Mouse (Mus musculus) thymus, adult 2 months (tissue): ENCODE measurements around the gene Pcp2. TPM values are rescaled to one million over a fixed set of nuclear protein-coding genes. Genes with fewer than 3 reads are reported as not detected.

Source experiments
- DNase-seq: peaks from one replicate; pipeline ENCODE4 v3.0.0; 2021
- H3K27ac ChIP-seq: fragments of 200-500 bp; 2 replicates; pipeline ENCODE4 v1.5.1; 2012; ENCODE audit warnings: low read length, control low read depth; ENCODE audit not compliant: control insufficient read depth, insufficient read depth
- H3K27me3 ChIP-seq: fragments of 200-500 bp; 2 replicates; pipeline ENCODE4 v1.6.1; 2012; ENCODE audit warnings: mild to moderate bottlenecking, low read length, moderate library complexity, mixed read lengths; ENCODE audit not compliant: control insufficient read depth, insufficient read depth
- H3K36me3 ChIP-seq: fragments of 200-500 bp; 2 replicates; pipeline ENCODE4 v1.6.1; 2012; ENCODE audit warnings: mild to moderate bottlenecking, low read length, moderate library complexity; ENCODE audit not compliant: control insufficient read depth, insufficient read depth
- H3K4me1 ChIP-seq: fragments of 200-500 bp; replicated peaks from 2 replicates; pipeline ENCODE4 v1.6.1; 2012; ENCODE audit warnings: low read length; ENCODE audit not compliant: control insufficient read depth, insufficient read depth
- H3K4me3 ChIP-seq: fragments of 200-500 bp; 2 replicates; pipeline ENCODE4 v1.5.1; 2012; ENCODE audit warnings: mild to moderate bottlenecking, low read length, control low read depth, moderate library complexity; ENCODE audit not compliant: control insufficient read depth, insufficient read depth
- CTCF ChIP-seq: fragments of 200-500 bp; IDR thresholded peaks from 2 replicates; pipeline ENCODE4 v1.5.1; 2012; ENCODE audit warnings: mild to moderate bottlenecking, control low read depth, low read length, moderate library complexity, borderline replicate concordance; ENCODE audit not compliant: control insufficient read depth, poor library complexity, insufficient read depth; ENCODE audit errors: extremely low read depth
- POLR2A ChIP-seq: fragments of 200-500 bp; IDR thresholded peaks from 2 replicates; pipeline ENCODE4 v1.6.1; 2012; ENCODE audit warnings: mild to moderate bottlenecking, low read length, control low read depth, moderate library complexity; ENCODE audit not compliant: control insufficient read depth, poor library complexity, insufficient read depth; ENCODE audit errors: extremely low read depth
- WGBS: fragments of 180-500 bp; shearing (Covaris S2); methylation state at CpG from one replicate; pipeline ENCODE4 v1.1.7; 2018; 5-methylcytosine and 5-hydroxymethylcytosine counted together
- polyA plus RNA-seq: library from polyadenylated mRNA; depleted of rRNA; stranded (reverse); fragments of >200 nt; gene quantifications from 2 replicates; pipeline ENCODE4 v1.2.3, GENCODE M21; 2012; rRNA removed

Pcp2 gene
- polyA plus RNA-seq, 1 experiment: 0.84 TPM

DNA sequence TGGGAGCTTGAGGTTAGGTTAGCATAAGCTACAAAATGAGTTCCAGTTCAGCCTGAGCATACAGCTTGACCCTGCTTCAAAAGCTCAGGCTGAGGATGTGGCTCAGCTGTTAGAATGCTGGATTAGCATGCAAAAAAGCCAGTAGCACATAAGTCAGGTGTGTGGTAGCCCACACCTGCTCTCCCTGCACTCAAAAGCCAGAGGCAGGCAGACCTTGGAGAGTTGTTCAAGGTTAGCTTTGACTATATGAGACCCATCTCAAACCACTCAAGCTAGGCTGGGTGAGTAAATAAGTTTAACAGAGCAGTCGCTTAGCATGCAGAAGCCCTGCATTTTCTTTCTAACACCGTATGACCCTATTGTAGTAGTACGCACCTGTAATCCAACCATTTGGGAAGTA is 50.8 kb downstream of the Pcp2 start:
- WGBS: 97% methylated on average over 3 of the region's 3 CpGs
- H3K27ac ChIP-seq: no peak overlapping the region
- TF ChIP-seq POLR2A (no peak), CTCF (no peak)
- no peaks in the 10 kb centered on the region for H3K36me3 ChIP-seq
- no peak for DNase-seq
- H3K4me1 ChIP-seq: no peaks in the 10 kb centered on the region
- H3K4me3 ChIP-seq: no peak overlapping the region
- H3K27me3 ChIP-seq: no peaks in the 10 kb centered on the region

Other genes starting within 250 kb of the Pcp2 start
- gene Arhgef18, start 232.5 kb downstream of the Pcp2 start, polyA plus RNA-seq: 120 and 122 TPM in 2 replicates
- 3.1 TPM in 2 replicates for gene Pex11g, start 157.9 kb downstream of the Pcp2 start, polyA plus RNA-seq
- gene Tex45, start 154.7 kb downstream of the Pcp2 start, polyA plus RNA-seq: 0.20 TPM in 1 of 2 replicates, not detected in the other
- gene Zfp358, start 132.4 kb downstream of the Pcp2 start, polyA plus RNA-seq: 75.9 and 76.7 TPM in 2 replicates
- 312 and 481 TPM in 2 replicates for gene Mcoln1, start 125.1 kb downstream of the Pcp2 start, polyA plus RNA-seq
- gene Pnpla6, start 110.2 kb downstream of the Pcp2 start, polyA plus RNA-seq: 56.1 and 61.6 TPM in 2 replicates
- not detected in 2 replicates for gene C330021F23Rik, start 57.6 kb downstream of the Pcp2 start, polyA plus RNA-seq
- 2.6 and 2.7 TPM in 2 replicates for gene Camsap3, start 38.3 kb downstream of the Pcp2 start, polyA plus RNA-seq
- 128 and 133 TPM in 2 replicates for gene Xab2, start 4.2 kb downstream of the Pcp2 start, polyA plus RNA-seq
- gene Pet100, start 4.0 kb downstream of the Pcp2 start, polyA plus RNA-seq: 4.7 and 6.9 TPM in 2 replicates
- 260 and 262 TPM in 2 replicates for gene Stxbp2, start 5.4 kb upstream of the Pcp2 start, polyA plus RNA-seq
- gene Retn, start 30.2 kb upstream of the Pcp2 start, polyA plus RNA-seq: 15.3 and 16.9 TPM in 2 replicates
- 1.2 and 2.1 TPM in 2 replicates for gene Mcemp1, start 40.2 kb upstream of the Pcp2 start, polyA plus RNA-seq
- gene Fcor, start 46.8 kb upstream of the Pcp2 start, polyA plus RNA-seq: 9.8 and 14.0 TPM in 2 replicates
- gene Trappc5, start 50.8 kb upstream of the Pcp2 start, polyA plus RNA-seq: 42.3 and 46.4 TPM in 2 replicates
- 5.8 and 8.0 TPM in 2 replicates for gene Fcer2a, start 68.6 kb upstream of the Pcp2 start, polyA plus RNA-seq
- 0.09 TPM in 1 of 2 replicates, not detected in the other for gene Clec4g, start 95.1 kb upstream of the Pcp2 start, polyA plus RNA-seq
- 0.89 and 2.2 TPM in 2 replicates for gene Cd209a, start 123.4 kb upstream of the Pcp2 start, polyA plus RNA-seq
- 0.60 and 0.81 TPM in 2 replicates for gene Cd209e, start 228.8 kb upstream of the Pcp2 start, polyA plus RNA-seq